Mouse (Mus musculus): ENCODE measurements around the gene Ank.

Ank gene

DNA sequence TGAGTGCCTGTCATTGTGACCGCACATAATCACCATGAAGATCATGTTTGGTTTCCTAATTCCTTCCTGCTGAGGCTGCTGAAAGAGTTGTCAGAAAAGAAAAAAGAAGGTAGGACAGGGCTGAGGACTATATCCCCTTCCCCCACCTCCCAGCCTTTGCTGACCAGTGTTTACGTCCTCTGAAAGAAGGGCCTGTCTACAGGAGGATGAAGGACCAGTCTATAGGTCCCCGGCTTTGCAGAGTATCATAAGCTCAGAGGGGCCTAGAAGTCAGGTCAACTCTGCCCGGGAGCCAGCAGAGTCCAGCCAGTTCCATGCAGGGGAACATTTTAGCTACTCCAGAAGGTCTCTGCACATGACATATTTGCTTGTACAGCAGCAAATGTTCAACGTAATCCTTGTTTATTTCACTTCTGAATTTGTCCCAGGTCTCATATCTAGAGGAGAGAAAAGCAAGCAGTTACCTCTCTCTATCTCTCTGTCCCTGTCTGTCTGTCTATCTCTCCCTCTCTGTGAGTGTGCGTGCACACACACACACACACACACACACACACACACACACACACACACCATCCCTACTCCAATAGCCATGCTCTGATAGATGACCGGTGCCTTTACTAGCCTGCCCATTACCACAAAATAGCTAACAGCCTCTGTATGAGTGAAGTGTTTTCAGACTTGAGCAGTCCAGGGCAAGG is 31.0 kb downstream of the Ank start:
- DNase-seq (ENCODE audit: low read depth, low spot score): no peak
- no peaks in the 10 kb centered on the region for H3K27me3 ChIP-seq (ENCODE audit: control insufficient read depth, insufficient read depth, low read length, poor library complexity, severe bottlenecking)
- H3K36me3 ChIP-seq (ENCODE audit: control insufficient read depth, insufficient read depth, low read length, poor library complexity, severe bottlenecking): no peaks in the 10 kb centered on the region

DNA sequence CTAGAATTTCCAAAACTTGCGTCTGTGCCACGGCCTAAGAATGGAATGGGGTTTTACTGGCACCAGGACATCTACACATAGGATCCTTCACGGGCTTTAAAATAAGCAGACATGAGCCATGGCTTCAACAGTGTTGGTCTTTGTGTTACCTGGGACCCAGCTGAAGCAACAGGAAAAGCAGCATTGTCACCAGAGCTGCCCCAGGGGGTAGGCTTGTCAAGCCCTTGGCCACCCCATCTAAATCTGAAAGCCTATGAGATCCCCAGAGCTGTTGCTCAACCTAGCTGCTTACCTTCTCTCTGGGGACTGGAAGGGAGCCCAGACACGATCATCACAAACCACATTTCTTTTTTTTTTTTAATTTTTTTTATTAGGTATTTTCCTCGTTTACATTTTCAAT is 31.6 kb downstream of the Ank start:
- no peak for DNase-seq (ENCODE audit: low read depth, low spot score)
- Histone ChIP-seq H3K36me3 (ENCODE audit: control insufficient read depth, insufficient read depth, low read length, poor library complexity, severe bottlenecking) (no peaks in the 10 kb centered on the region), H3K27me3 (ENCODE audit: control insufficient read depth, insufficient read depth, low read length, poor library complexity, severe bottlenecking) (no peaks in the 10 kb centered on the region)

DNA sequence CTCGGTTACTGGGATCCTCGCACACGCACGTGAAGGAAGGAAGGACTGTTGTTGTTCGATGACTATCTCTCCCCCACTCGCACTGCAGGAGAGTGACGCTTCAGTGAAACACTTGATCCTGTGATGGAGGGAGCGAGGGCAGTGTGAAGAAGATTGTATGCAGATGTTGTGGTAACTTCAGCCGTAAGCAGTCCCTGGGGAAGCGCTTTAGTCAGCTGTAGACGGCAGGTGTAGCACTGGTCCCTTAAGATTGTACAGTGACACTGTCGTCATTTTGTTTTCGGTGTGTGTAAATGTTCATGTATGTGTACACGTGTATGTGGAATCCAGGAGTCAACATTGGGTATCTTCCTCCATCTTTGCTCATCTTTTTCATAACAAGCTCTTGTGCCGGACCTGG is 33.9 kb downstream of the Ank start:
- DNase-seq (ENCODE audit: low read depth, low spot score): no peak
- no peaks in the 10 kb centered on the region for H3K36me3 ChIP-seq (ENCODE audit: control insufficient read depth, insufficient read depth, low read length, poor library complexity, severe bottlenecking)
- H3K27me3 ChIP-seq (ENCODE audit: control insufficient read depth, insufficient read depth, low read length, poor library complexity, severe bottlenecking): no peaks in the 10 kb centered on the region

DNA sequence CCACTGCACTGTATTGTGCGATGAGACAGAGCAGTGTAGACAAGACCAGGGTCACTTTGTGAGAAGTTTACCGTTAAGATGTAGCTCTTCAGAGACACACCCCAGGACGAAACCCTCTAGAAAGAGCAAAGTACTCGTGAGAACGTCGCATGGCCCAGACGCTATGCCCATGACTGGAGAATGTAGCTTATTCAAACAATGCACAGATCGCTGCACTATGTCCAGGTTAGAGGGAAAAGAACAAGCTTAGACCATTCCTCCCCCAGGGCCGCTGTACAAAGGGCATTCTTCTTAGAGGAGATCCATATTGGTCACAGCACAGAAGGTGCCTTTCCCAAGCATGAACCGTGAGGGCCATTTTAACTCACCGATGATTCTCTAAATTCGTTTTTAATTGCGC is 35.9 kb downstream of the Ank start:
- Histone ChIP-seq H3K27me3 (ENCODE audit: control insufficient read depth, insufficient read depth, low read length, poor library complexity, severe bottlenecking) (no peaks in the 10 kb centered on the region), H3K36me3 (ENCODE audit: control insufficient read depth, insufficient read depth, low read length, poor library complexity, severe bottlenecking) (no peaks in the 10 kb centered on the region)
- DNase-seq (ENCODE audit: low read depth, low spot score): no peak

DNA sequence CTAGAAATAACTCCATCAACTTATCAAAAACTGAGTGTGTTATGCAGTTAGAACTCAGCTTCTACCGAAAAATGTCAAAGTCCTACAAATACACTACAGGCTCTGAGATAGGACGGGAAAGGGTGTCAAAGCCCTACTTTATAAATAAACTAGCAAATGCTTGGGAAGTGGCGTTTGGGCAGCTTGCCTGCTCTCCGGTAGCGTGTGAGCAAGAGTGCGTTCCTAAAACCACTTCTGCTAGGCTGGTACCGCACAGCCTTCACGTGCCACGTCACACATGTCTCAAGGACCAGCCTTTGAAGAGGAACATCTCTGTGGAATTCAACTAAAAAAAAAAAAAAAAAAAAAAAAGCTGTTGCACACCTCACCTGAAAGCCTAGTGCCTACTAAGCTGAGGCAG is 36.7 kb downstream of the Ank start:
- no peaks in the 10 kb centered on the region for H3K27me3 ChIP-seq (ENCODE audit: control insufficient read depth, insufficient read depth, low read length, poor library complexity, severe bottlenecking)

DNA sequence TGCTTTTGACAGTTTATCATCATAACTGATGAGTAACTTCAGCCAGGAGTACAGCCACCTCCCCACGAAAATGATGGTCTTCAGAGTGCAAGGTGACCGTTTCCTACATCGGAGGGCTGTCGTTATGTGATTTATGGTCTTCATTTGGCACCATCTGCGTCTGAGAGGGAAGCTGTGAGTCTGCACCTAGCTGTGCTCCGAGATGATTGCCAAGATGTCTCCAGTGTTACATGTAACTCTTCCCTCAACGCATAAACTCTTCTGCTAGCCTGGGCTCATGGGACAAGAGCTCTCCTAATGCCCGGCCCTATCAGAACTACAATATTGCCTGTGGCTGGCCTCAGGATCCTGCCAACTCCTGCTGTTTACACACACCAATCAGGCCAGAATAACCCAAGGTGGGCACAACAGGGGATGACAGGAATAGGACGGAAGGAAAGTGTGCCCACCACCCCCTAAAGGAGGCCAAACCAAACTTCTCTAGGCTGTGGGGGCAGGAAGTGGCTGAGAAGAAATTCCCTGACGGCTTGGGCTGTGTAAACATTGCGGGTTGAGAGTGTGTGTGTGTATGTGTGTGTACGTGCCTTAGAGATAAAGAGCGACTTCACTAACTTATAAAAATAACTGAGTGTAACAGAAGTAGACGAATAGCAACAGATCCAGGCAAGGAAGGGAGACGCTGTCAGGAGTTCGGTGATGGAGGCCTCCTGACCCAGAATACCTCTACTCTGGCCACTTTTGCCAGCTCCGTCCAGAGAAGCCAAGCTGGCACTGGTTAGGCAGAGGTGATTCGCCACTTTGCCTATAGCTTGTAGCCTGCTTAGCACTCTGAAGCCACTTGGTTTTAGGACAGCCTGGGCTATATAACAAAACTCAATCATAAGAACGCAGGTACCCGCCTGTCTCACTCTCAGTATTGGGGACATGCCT is 37.6 kb downstream of the Ank start:
- Histone ChIP-seq H3K27me3 (ENCODE audit: control insufficient read depth, insufficient read depth, low read length, poor library complexity, severe bottlenecking) (no peaks in the 10 kb centered on the region), H3K36me3 (ENCODE audit: control insufficient read depth, insufficient read depth, low read length, poor library complexity, severe bottlenecking) (no peaks in the 10 kb centered on the region)

More for the DNA sequence above, 36.7 kb downstream of the Ank start:
- DNase-seq (ENCODE audit: low read depth, low spot score): no peak
- no peaks in the 10 kb centered on the region for H3K36me3 ChIP-seq (ENCODE audit: control insufficient read depth, insufficient read depth, low read length, poor library complexity, severe bottlenecking)

DNA sequence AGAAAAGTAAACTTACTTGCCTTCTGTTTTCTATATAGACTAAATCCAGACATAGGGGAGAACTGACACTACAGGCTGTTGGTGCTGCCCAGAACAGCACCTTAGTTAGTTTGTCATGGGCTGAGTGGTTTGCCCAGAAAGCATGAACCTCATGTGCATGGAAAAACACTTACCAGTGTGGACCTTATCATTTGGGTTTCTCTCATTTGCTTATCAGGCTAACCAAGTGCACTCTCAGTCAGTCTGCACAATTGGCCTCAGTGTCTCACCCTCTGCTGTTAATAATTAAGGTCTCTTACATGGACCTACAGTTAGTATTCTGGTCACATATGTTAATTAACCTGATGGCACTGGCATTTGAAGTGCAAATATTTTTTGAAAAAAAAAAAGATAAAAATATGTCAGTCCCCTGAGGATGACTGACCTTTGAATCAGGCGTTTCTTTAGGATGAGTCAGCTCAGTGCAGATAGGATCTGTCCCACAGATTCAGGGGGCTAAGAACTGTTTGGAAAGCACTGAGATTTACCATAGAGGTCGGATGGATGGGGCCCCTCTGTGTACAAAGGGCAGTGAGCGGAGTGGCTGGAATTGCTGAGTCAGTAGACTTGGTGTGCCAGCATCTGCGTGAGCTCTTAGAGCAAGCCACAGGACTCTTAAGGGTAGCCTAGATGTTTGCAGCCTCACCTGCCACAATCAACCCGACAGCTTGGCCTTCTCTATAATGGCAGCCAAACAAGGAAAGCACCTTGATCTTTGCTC is 39.8 kb downstream of the Ank start:
- no peak for DNase-seq (ENCODE audit: low read depth, low spot score)
- Histone ChIP-seq H3K27me3 (ENCODE audit: control insufficient read depth, insufficient read depth, low read length, poor library complexity, severe bottlenecking) (no peaks in the 10 kb centered on the region), H3K36me3 (ENCODE audit: control insufficient read depth, insufficient read depth, low read length, poor library complexity, severe bottlenecking) (no peaks in the 10 kb centered on the region)

More for the DNA sequence above, 37.6 kb downstream of the Ank start:
- DNase-seq (ENCODE audit: low read depth, low spot score): no peak

DNA sequence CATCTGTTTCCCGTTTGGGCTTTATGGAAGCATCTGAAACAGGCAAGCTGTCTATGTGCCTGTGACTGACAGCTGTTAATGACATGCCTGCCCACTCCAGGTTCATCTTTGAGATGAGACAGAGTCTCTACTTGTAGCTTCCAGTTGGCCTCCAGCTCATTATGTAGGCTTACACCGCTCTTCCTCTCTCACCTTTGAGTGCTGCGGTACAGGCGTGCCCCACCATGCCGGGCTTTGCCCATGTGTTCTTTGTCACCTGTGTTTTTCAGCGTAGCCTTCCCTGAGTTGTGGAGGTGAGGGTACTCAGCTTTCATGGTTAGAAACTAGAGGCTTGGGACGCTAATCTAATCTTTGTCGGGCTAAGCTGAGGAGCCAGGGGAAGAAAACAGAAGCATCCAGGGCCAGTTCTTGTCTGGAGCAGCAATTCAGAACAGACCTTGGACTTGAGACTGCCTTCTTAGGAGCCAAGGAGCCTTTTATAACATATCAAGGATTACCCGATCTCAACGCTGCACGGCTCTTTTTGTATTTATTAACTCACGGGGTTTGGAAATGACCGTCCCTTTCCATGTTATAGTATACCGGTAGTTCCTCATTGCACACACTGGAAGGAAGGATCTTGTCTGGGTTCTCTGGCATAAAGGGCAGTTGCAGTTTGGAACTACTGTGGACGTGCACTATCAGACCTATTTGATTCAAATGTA is 40.6 kb downstream of the Ank start:
- DNase-seq (ENCODE audit: low read depth, low spot score): no peak
- H3K36me3 ChIP-seq (ENCODE audit: control insufficient read depth, insufficient read depth, low read length, poor library complexity, severe bottlenecking): no peaks in the 10 kb centered on the region
- no peaks in the 10 kb centered on the region for H3K27me3 ChIP-seq (ENCODE audit: control insufficient read depth, insufficient read depth, low read length, poor library complexity, severe bottlenecking)

DNA sequence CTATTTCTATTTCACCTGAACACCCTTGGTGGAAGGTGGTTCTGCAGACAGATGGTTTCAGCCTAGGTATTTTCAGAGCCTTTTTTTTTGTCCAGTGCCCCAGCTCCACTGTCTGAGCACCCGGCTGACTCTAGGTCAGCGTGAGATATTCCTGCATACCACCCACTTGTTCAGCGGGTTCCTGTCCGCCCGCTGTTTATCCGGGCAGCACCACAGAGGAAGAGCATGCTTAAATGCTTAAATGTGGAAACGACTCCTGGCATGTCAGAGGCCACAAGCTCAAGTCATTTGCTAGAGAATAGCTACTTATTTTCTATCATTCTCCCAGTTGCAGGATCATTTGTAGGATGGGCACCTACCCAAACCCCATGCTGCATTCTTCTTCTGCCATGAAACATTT is 41.7 kb downstream of the Ank start:
- Histone ChIP-seq H3K36me3 (ENCODE audit: control insufficient read depth, insufficient read depth, low read length, poor library complexity, severe bottlenecking) (no peaks in the 10 kb centered on the region), H3K27me3 (ENCODE audit: control insufficient read depth, insufficient read depth, low read length, poor library complexity, severe bottlenecking) (no peaks in the 10 kb centered on the region)
- DNase-seq (ENCODE audit: low read depth, low spot score): no peak

DNA sequence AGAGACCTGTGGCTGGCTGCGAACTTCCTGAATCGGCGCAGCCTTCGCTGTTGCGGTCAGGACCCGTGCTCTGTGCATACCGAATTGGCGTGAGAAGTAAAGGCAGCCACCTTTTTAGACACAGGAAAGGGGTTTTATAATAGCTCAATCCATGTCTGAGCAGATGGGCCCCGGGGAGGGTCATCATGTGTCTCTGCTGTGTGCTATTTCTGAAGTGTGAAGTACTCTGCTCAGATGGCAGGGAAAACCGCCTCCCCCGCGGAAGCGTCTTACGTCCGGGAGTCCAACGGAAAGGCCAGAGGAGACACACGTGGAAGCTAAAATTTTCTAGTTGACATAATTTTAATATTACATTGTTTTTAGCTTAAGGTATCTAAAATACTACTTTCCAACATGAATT is 42.5 kb downstream of the Ank start:
- no peak for DNase-seq (ENCODE audit: low read depth, low spot score)
- H3K36me3 ChIP-seq (ENCODE audit: control insufficient read depth, insufficient read depth, low read length, poor library complexity, severe bottlenecking): no peaks in the 10 kb centered on the region
- H3K27me3 ChIP-seq (ENCODE audit: control insufficient read depth, insufficient read depth, low read length, poor library complexity, severe bottlenecking): no peaks in the 10 kb centered on the region

DNA sequence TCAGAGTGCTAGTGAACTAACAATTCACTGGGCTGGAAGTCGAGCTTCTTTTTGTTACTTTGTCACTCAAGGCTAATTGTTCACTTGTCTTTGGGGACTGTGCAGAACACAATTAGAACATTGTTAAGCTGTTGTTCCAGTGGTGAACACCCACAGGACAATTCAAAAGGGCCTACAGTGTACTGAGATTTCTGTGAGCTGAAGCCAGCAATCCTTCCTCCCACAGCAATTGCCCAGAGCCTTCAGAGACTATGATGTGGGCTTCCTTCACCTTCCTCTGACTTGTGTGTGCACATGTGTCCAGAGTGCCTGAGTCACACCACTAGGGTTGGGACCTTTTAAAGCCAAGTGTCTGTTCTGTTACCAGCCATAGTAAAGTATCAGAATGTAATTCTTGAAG is 50.5 kb downstream of the Ank start:
- no peak for DNase-seq (ENCODE audit: low read depth, low spot score)
- Histone ChIP-seq H3K36me3 (ENCODE audit: control insufficient read depth, insufficient read depth, low read length, poor library complexity, severe bottlenecking) (no peaks in the 10 kb centered on the region), H3K27me3 (ENCODE audit: control insufficient read depth, insufficient read depth, low read length, poor library complexity, severe bottlenecking) (no peaks in the 10 kb centered on the region)

DNA sequence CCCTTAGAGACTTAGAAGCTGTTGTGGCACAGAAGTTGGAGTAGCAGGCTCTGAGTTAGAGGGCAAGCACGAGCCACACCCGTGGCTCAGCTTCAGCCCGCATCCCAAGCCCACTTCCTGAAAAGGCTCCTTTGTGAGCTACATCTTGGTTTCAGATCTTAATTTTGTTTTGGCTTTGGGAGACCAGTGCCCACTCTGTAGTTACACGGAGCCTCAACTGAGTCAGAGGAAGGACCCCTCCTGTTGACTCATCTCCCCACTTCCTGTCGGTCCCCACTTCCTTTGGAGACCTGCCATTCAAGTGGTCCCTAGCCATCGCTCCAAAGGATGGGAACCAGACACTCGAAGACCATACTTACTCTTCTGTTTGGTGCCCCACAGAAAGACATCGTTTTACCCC is 51.5 kb downstream of the Ank start:
- H3K27me3 ChIP-seq (ENCODE audit: control insufficient read depth, insufficient read depth, low read length, poor library complexity, severe bottlenecking): no peaks in the 10 kb centered on the region
- H3K36me3 ChIP-seq (ENCODE audit: control insufficient read depth, insufficient read depth, low read length, poor library complexity, severe bottlenecking): no peaks in the 10 kb centered on the region
- no peak for DNase-seq (ENCODE audit: low read depth, low spot score)

DNA sequence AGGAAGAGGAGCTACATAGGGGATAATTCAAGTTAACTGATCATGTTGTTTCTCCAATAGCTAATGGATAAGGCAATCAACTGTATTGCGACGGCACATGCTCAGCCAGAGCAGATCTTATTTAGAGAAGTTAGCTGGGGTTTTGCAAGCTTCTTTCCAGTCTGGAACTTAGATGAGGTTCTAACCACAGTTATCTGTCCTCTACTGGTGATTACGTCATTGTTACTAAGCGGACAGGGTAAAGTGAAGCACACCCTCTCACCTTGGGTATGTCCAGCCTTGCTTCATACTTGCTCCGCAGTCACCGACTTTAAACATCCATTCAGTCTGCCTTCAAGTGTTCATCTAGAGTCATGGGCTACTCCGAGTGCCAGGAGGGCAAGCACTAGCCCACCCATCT is 53.4 kb downstream of the Ank start:
- no peak for DNase-seq (ENCODE audit: low read depth, low spot score)
- H3K36me3 ChIP-seq (ENCODE audit: control insufficient read depth, insufficient read depth, low read length, poor library complexity, severe bottlenecking): no peaks in the 10 kb centered on the region
- H3K27me3 ChIP-seq (ENCODE audit: control insufficient read depth, insufficient read depth, low read length, poor library complexity, severe bottlenecking): no peaks in the 10 kb centered on the region

DNA sequence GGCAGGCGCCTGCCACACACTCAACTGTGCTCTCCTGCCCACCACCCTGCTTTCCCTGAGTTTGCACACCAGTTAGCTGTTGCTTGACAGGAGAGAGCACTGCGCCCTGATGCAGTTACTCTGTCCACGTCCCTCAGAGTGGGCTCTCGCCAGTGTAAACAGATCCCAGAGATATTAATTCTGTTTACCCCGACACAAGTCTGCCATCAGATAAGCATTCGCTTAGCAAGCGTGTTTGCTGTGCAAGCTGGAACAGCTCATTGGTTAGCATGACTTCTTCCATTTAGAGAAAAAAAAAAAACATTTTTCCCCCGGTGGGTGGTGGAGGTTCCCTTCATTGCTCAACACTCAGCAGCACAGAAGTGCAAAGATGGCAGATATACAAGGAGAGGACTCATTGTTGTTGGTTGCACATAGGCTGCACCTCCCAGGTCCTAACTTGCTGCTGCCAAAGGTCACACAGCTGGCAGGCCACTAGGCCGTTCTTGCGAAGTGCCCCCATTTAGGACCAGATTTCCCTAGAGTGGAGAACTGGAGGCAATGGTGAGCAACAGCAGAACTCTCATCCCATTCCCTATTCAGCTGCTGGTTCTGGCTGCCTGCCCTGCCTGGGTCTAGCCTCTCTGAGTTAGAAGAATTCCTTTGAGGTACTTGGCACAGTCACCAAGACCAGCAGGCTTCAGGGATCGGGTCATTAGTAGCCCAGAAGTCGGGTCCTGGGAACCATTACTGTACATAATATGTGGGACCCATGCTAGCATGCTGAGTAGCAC is 58.9 kb downstream of the Ank start:
- H3K27me3 ChIP-seq (ENCODE audit: control insufficient read depth, insufficient read depth, low read length, poor library complexity, severe bottlenecking): no peaks in the 10 kb centered on the region
- DNase-seq (ENCODE audit: low read depth, low spot score): no peak
- H3K36me3 ChIP-seq (ENCODE audit: control insufficient read depth, insufficient read depth, low read length, poor library complexity, severe bottlenecking): no peaks in the 10 kb centered on the region

Data from splenic B cell, adult 2 months (primary cell).